Mouse (Mus musculus) lung, postnatal 0 days (tissue): ENCODE data around the gene Pcbp3. TPM values are rescaled to one million over a fixed set of nuclear protein-coding genes. Genes with fewer than 3 reads are reported as not detected.

Experiments
- ATAC-seq: fragments of 200-750 bp; cut with Nextera tagmentation; 2 replicates; pipeline ENCODE4 v1.8.0; 2017; ENCODE audit warnings: moderate library complexity
- DNase-seq: peaks from one replicate; pipeline ENCODE4 v3.0.0-alpha.2; 2016; ENCODE audit warnings: low spot score
- H3K27ac ChIP-seq: fragments of 300-500 bp; sonication (generic); 2 replicates; pipeline ENCODE4 v1.5.1; 2014; ENCODE audit warnings: antibody characterized with exemption, mild to moderate bottlenecking, low read length, mixed read lengths
- H3K27me3 ChIP-seq: fragments of 300-500 bp; sonication (generic); replicated peaks from 2 replicates; pipeline ENCODE4 v1.6.1; 2014; ENCODE audit warnings: low read length, mixed read lengths; ENCODE audit not compliant: insufficient read depth
- H3K36me3 ChIP-seq: fragments of 300-500 bp; sonication (generic); 2 replicates; pipeline ENCODE4 v1.6.1; 2014; ENCODE audit warnings: low read length, mixed read lengths; ENCODE audit not compliant: insufficient read depth
- H3K4me1 ChIP-seq: fragments of 300-500 bp; sonication (generic); 2 replicates; pipeline ENCODE4 v1.6.1; 2014; ENCODE audit warnings: antibody characterized with exemption, low read depth, low read length, mixed read lengths; ENCODE audit not compliant: insufficient read depth
- H3K4me2 ChIP-seq: fragments of 300-500 bp; sonication (generic); replicated peaks from 2 replicates; pipeline ENCODE4 v1.6.1; 2014; ENCODE audit warnings: low read depth, mild to moderate bottlenecking, low read length, moderate library complexity, mixed read lengths
- H3K4me3 ChIP-seq: fragments of 300-500 bp; sonication (generic); 2 replicates; pipeline ENCODE4 v1.5.1; 2014; ENCODE audit warnings: low read depth, low read length
- H3K9ac ChIP-seq: fragments of 300-500 bp; sonication (generic); replicated peaks from 2 replicates; pipeline ENCODE4 v1.6.1; 2014; ENCODE audit warnings: low read depth, mild to moderate bottlenecking
- H3K9me3 ChIP-seq: fragments of 300-500 bp; sonication (generic); 2 replicates; pipeline ENCODE4 v1.6.1; 2016; ENCODE audit warnings: low read length, mixed read lengths
- CTCF ChIP-seq: IDR thresholded peaks from 2 replicates; pipeline ENCODE4 v1.5.1; 2016; ENCODE audit warnings: antibody characterized with exemption, mild to moderate bottlenecking
- EP300 ChIP-seq: IDR thresholded peaks from 2 replicates; pipeline ENCODE4 v1.6.1; 2016; ENCODE audit warnings: antibody characterized with exemption, mild to moderate bottlenecking, control low read depth
- WGBS: fragments of 180-500 bp; shearing (Covaris S2); extraction: QIAGEN DNeasy Blood & Tissue Kit; methylation state at CpG from one replicate; pipeline ENCODE4 v1.1.7; 2014; 5-methylcytosine and 5-hydroxymethylcytosine counted together
- polyA plus RNA-seq: library from polyadenylated mRNA; unstranded; fragments of >200 nt; fragmentation: Nextera tagmentation; extraction: Ambion mirVana; gene quantifications from 2 replicates; pipeline ENCODE4 v1.2.1, GENCODE M21; 2015

Pcbp3 gene
- polyA plus RNA-seq, 1 experiment from 2014 or later = 29.3 TPM

DNA sequence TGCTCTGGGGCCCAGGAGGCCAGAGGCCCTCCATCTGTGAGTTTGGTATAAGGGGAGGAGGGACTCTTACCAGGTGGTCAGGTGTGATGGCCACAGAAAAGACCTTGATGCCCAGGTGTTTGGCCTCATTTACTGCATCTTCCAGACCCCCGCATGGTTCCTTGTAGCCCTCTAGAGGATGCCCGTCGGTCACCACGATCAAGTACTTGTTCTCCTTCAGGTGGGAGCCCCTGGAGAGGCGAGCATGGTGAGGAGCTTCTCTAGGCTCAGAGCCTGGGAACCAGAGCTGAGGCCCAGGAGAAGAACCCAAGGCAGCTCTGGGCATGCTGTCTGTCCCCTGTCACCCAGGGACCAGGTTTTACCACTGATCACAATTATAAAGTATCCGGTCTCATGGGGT lies 239.9 kb downstream of the Pcbp3 start:
- Histone ChIP-seq H3K4me2 (no peak overlapping the region), H3K9me3 (no peaks in the 10 kb centered on the region), H3K4me3 (no peak overlapping the region), H3K36me3 (peaks cover 16% of the 10 kb centered on the region), H3K4me1 (no peaks in the 10 kb centered on the region), H3K27ac (no peak overlapping the region), H3K9ac (no peak overlapping the region), H3K27me3 (no peaks in the 10 kb centered on the region)
- 90% methylated on average over 6 of the region's 6 CpGs for whole genome bisulfite sequencing
- TF ChIP-seq EP300 (no peak), CTCF (no peak)
- DNase-seq = no peak
- no peak for ATAC-seq

- no peak overlapping the region for H3K27ac ChIP-seq
- H3K4me2 ChIP-seq = no peak overlapping the region
- no peaks in the 10 kb centered on the region for H3K4me1 ChIP-seq
- peaks cover 16% of the 10 kb centered on the region for H3K36me3 ChIP-seq
- H3K27me3 ChIP-seq = no peaks in the 10 kb centered on the region
- no peak overlapping the region for H3K9ac ChIP-seq
- DNase-seq = no peak
- no peak overlapping the region for H3K4me3 ChIP-seq
- H3K9me3 ChIP-seq = no peaks in the 10 kb centered on the region
- 82% methylated on average over 11 of the region's 11 CpGs for WGBS
- TF ChIP-seq EP300 (no peak), CTCF (no peak)
- no peak for ATAC-seq
Observed at GRCm38 (mm10) chr10:76721216-76721615, 240.5 kb downstream of the Pcbp3 start.

DNA sequence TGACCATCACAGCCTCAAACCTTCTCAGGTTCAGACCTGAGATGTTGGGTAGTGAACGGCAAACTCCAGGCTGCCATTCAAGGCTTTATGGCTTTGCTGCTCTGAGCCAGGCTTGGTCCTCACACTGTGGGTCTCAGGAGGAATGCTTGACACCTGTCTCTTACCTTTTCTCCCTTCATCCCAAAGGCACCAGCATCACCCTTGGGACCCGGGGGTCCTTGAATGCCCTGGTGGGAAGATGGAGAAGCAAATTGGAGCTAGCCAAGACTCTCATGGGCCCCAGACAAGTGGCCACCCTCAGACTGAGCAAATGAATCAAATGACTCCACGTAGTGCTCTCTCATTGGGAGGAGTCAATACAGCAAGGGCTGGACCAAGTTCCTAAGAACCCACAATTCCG lies 244.1 kb downstream of the Pcbp3 start:
- no peak overlapping the region for H3K4me2 ChIP-seq
- DNase-seq (no peak), ATAC-seq (no peak)
- WGBS = 82% methylated on average over 4 of the region's 4 CpGs
- H3K9ac ChIP-seq = no peak overlapping the region
- peaks cover 13% of the 10 kb centered on the region for H3K36me3 ChIP-seq
- no peak overlapping the region for H3K27ac ChIP-seq
- H3K4me3 ChIP-seq = no peak overlapping the region
- TF ChIP-seq CTCF (no peak), EP300 (no peak)
- H3K9me3 ChIP-seq = no peaks in the 10 kb centered on the region
- no peaks in the 10 kb centered on the region for H3K27me3 ChIP-seq
- no peaks in the 10 kb centered on the region for H3K4me1 ChIP-seq

GRCm38 (mm10) chr10:76717026-76717425 lies 244.7 kb downstream of the Pcbp3 start:
- peaks cover 13% of the 10 kb centered on the region for H3K36me3 ChIP-seq

DNA sequence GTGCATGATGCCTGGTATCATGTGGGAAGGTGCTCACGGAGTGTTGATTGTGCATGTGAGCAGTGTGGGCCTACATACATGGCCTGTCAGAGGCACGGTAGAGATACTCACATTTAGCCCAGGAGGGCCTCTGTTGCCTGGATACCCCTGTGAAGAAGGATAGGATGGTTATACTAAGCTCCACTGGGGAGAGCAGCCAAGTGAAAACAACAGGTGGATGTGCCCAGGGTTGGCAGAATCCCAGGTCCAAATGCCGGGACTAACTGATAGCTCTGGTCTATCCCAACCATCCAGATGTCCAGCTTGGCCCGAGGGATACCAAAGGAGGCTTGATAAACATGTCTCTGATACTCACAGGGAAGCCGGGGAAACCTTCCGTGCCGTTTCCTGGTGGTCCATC lies 247.4 kb downstream of the Pcbp3 start:
- no peak overlapping the region for H3K4me3 ChIP-seq
- WGBS = 76% methylated on average over 7 of the region's 7 CpGs
- H3K9ac ChIP-seq = no peak overlapping the region
- H3K27ac ChIP-seq = no peak overlapping the region
- DNase-seq (no peak), ATAC-seq (no peak)
- no peaks in the 10 kb centered on the region for H3K4me1 ChIP-seq
- no peak overlapping the region for H3K4me2 ChIP-seq
- H3K27me3 ChIP-seq = no peaks in the 10 kb centered on the region
- H3K36me3 ChIP-seq = peaks cover 25% of the 10 kb centered on the region
- H3K9me3 ChIP-seq = no peaks in the 10 kb centered on the region
- TF ChIP-seq EP300 (no peak), CTCF (no peak)

More at GRCm38 (mm10) chr10:76717026-76717425, 244.7 kb downstream of the Pcbp3 start:
- TF ChIP-seq EP300 (no peak), CTCF (no peak)
- Histone ChIP-seq H3K9ac (no peak overlapping the region), H3K27ac (no peak overlapping the region), H3K4me2 (no peak overlapping the region), H3K9me3 (no peaks in the 10 kb centered on the region), H3K4me3 (no peak overlapping the region), H3K4me1 (no peaks in the 10 kb centered on the region), H3K27me3 (no peaks in the 10 kb centered on the region)
- DNase-seq (no peak), ATAC-seq (no peak)
- 87% methylated on average over 7 of the region's 7 CpGs for WGBS

DNA sequence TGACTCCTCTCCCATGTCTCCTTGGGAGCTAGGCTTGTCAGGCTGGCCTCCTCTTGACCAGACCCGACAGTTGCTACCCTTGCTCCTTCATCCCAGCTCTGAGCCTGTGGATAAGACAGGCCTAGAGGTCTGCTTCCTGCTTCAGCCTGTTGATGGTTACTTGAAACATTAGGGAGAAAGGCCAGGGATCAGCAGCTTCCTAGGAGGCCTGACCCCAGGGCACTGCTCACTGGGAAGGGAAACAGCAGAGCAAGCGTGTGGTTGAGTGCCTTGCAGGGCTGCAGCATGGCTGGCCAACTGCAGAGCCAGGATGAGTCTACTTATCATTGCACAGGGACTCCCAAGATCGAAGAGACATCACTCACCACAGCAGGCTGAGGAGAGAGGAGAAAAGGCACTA lies 249.2 kb downstream of the Pcbp3 start:
- Histone ChIP-seq H3K36me3 (peaks cover 14% of the 10 kb centered on the region; the same call in 1 of the 2 replicates), H3K4me3 (no peak overlapping the region), H3K4me2 (no peak overlapping the region), H3K4me1 (no peaks in the 10 kb centered on the region), H3K9me3 (no peaks in the 10 kb centered on the region), H3K27me3 (no peaks in the 10 kb centered on the region), H3K9ac (no peak overlapping the region), H3K27ac (no peak overlapping the region)
- DNase-seq = no peak
- TF ChIP-seq EP300 (no peak), CTCF (no peak)
- WGBS = 74% methylated on average over 3 of the region's 3 CpGs
- no peak for ATAC-seq

Other genes starting within 250 kb of the Pcbp3 start
- 344 and 387 TPM in 2 replicates for gene Col6a1, start 235.7 kb downstream of the Pcbp3 start, polyA plus RNA-seq
- gene Slc19a1, start 70.4 kb upstream of the Pcbp3 start, polyA plus RNA-seq = 8.1 and 8.4 TPM in 2 replicates
- 30.0 and 33.2 TPM in 2 replicates for gene Col18a1, start 204.7 kb upstream of the Pcbp3 start, polyA plus RNA-seq